Mouse (Mus musculus) gonadal fat pad, adult 2 months (tissue): ENCODE results near the gene Nr6a1. TPM values are rescaled to one million over a fixed set of nuclear protein-coding genes. Genes with fewer than 3 reads are reported as not detected.

Experiments used
- DNase-seq: peaks from one replicate; pipeline ENCODE4 v3.0.0-alpha.2; 2012; ENCODE audit warnings: low read depth
- polyA plus RNA-seq: library from polyadenylated mRNA; depleted of rRNA; stranded (reverse); fragments of >200 nt; gene quantifications from 2 replicates; pipeline ENCODE4 v1.2.3, GENCODE M21; 2012

Gene Nr6a1
- polyA plus RNA-seq, 1 experiment = 6.8 TPM

DNA sequence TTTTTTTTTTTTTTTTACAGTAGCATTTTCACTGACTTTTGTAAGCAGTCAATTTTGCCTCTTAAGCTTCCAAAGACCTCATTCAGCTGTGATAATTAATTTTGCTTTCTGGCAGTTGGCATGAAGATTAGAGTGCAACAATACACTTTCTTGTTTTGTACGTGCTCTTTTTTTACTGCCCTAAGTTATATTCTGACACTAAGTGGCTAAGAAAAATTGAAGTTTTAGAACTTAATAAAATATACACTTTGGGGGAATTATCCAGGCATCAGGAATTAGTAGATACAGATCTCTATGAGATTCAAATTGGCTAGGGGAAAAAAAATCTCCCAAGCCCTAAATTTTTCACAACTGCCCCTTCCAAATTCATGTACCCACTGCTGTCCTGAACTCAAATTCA is 144.8 kb downstream of the Nr6a1 start:
- DNase-seq = no peak

DNA sequence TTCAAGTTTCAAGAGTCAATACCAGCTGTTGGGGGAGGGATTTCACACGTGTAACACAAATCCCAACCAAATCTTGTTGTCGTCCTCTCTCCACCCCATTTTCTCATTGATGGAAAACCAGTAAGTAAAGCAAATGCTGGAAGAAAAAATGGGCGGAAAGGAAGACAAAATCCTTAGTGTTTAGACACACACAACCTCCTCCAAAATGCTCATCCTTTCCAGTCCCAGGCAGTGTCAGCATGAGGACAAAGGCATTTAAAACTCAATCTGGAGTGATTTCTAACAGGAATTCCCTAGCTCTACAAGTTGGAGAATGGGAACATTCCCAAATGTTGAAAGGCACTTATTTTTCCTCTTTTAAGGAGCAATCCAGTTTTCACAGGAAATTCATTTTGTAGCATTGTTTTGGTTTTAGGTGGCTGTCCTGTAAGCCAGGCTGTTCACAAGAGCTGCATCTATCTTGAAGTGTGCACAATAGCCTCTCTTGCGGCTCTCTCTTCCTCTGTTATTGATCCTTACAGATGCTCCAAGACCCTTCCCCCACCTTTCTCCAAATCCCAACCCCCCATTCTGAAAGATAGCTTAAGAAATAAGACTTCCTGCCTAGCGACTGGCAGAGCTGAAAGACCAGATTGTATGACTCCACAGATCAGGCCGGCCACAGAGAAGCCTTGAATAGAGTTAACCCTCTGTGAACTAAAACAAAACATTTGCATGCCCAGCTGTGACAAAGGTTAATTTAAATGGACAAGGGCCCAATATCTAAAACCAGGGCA is 145.4 kb downstream of the Nr6a1 start:
- DNase-seq = no peak

DNA sequence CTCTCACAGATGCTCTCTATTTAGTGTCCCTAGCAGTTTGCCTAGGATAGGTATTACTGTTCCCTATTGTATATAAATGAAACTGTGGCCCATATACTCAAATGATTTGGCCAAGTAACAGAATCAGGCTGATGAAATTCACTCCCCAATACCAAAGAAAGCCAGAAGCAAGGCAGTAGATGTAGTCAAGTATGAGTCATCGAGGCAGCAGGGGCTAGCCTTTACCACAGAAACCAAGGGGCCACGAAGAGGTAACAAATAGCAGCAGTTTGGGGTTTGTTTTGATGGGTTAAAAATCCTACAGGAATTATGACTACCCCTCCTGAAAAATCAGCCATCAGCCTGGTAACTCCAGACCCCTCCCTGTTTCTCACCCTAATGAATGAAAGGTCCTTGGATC is 147.5 kb downstream of the Nr6a1 start:
- no peak for DNase-seq

- no peak for DNase-seq
Measured at GRCm38 (mm10) chr2:38777326-38777725, 150.2 kb downstream of the Nr6a1 start.

DNA sequence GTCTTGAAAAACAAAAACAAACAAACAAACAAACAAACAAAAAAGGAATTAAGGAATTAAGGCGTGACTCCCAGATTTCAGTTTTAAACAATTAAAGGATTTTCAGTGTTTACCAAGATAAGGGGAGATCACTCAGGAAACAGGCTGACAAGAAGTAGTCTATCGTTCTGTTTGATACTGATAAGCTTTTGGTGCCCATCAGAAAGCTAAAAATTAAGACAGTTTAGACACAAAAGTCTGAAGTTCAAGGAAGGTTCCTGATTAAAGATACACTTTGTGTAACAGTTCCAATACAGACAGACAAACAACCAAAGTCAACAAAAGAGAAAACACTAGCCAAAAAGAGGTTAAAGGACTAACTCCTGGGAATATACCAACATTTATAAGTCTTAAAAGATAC is 152.6 kb downstream of the Nr6a1 start:
- DNase-seq = no peak

DNA sequence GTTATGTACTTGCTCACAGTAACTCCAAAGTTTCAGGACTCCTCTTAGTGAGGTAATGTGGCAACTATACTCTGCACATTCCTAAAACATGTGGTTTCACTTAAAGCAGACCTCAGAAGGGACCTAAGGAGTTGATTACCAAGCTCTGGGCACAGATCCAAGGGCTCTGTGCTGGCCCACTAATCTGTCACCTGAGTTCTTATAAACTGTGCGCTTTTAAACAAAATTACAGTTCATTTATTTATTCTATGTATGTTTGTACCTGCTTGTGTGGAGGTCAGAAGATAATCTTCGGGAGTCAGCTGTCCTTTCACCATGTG is 156.1 kb downstream of the Nr6a1 start:
- no peak for DNase-seq

GRCm38 (mm10) chr2:38770772-38771477 is 156.6 kb downstream of the Nr6a1 start:
- no peak for DNase-seq

GRCm38 (mm10) chr2:38767177-38767931 is 160.1 kb downstream of the Nr6a1 start:
- DNase-seq = peak; percentile 79

DNA sequence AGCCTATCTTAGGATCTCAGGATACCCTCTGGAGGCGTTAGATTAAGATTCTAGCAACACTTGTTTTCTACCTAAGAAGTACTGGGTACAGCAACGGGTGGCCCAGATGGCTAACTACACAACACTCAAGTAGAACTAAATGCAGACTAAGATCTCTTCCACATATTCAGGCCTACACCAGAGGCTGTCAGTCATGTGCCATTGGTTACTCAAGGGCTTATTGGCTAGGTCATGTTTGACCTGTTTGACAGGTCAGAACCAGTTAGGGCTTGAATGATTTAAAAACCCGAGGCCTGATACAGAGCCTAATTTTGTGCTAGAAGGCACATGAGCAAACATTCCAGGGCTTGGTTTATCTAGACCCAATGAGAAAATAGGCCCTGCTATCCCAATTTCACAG is 187.6 kb downstream of the Nr6a1 start:
- DNase-seq = peak; percentile 86

- DNase-seq = no peak
Measured at GRCm38 (mm10) chr2:38739410-38739809, 188.1 kb downstream of the Nr6a1 start.

DNA sequence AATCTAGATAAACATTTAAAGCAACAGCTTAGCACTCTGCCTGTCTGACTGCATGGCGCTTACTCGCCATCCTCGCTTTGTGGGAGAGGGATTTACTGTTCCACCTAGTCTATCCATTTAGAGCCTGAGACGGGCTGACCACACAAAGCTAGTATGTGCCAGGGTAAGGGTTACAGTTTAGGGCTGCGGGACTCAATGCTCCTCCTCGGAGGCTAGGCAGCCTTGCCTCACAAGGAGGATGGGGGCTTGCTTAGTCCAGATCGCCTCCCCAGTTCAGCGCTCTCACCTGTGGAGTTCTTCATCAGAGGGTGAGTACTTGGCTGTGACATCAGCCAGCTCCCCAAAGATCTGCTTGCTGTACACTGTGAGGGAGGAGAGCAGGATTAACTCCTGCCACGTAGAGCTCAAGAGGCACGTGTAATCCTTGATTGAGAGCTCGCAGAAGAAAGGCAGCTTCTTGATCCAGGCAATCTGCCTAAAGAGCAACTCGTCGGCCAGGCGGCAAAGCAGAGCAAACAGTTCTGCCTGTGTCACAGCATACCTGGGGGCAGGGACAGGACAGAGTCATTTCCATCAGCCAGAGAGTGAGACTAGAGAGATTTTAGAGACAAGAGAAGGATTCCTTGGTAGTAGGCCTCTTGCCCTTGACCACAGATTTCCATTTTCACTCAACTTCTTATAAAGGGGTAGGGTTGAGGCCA is 188.7 kb downstream of the Nr6a1 start:
- DNase-seq = no peak

GRCm38 (mm10) chr2:38735740-38736139 is 191.7 kb downstream of the Nr6a1 start:
- no peak for DNase-seq

- DNase-seq = no peak
Measured at GRCm38 (mm10) chr2:38734721-38735120, 192.8 kb downstream of the Nr6a1 start.

DNA sequence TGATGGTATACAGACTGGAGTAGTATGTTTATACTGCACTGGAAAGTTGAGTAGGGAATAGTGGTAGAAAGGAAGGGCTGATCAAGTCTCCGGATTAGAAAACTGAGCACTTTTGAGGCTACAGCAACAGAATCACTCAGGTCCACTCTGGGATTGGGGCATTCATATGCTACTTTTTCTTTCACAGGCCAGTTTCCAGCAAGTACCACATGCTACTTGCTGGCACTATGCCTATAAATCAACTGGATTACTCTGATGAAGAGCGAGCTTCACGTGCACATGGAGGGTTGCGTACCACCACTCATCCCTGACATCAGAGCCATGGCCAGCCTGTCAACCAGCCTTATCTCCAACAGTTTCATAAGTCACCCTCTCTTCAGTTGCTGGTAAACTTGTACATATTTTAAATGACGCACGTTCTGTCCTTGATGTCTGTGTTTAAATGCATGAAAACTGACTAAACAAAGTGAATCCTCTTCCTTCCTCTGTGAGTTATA is 197.1 kb downstream of the Nr6a1 start:
- no peak for DNase-seq

GRCm38 (mm10) chr2:38725427-38725826 is 202.1 kb downstream of the Nr6a1 start:
- no peak for DNase-seq

DNA sequence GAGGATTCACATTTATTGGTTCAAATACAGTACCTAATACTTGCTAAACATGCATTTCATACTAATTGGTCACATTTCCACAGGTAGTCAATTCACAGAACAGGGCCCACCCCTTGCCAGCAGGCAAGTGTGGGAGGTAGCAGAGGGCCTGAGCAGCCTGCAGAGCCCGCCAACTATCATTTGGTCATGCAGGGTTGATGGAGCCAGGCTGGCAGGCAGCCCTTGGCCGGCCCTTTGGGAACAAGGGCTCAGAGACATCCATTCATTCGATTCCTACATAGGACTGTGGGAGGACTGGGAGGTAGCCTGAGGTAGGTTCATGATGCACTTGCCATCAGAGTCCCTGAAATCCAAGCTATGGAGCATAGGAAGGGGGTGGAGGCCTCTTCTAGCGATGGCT is 204.1 kb downstream of the Nr6a1 start:
- DNase-seq = no peak

- DNase-seq = no peak
Measured at GRCm38 (mm10) chr2:38722076-38722475, 205.4 kb downstream of the Nr6a1 start.

- no peak for DNase-seq
Measured at GRCm38 (mm10) chr2:38720661-38721060, 206.8 kb downstream of the Nr6a1 start.

DNA sequence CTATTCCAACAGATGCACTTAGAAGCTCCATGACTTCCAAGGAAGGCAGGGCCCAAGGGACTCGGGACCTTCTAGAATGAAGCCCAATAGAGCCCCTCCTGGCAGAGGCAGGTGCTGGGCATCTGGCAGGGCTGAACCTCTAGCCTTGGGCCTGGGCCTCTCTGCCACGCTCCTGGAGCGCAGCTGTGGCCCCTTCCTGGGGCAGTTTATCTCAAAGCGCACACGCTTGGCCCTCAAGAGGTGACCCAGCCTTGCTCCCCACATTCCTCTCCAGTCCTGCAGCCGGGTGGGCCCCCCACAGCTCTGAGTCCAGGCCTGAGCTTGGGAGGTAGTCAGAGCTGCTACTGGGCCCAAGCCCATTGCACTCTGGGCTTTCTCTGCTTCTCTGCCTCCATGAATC is 208.1 kb downstream of the Nr6a1 start:
- no peak for DNase-seq

DNA sequence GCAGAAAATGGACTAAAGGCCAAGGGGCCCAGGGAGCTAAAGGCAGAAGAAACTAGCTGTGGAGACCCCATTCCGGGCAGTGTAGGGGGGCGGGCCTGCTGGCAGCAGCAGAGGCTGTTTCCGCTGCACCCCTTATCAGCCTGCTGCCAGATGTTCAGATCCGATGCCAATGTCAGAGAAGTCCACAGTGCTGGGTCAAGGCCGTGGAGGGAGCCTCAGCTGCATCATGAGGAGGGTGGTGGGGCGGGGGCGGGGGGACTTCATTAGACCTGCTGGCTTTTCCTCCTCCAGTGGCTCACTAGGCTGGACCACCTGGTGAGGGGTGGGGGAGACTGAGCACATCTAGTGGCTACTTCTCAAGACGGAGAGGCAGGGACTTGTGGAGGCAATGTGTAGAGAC is 208.8 kb downstream of the Nr6a1 start:
- DNase-seq = no peak

GRCm38 (mm10) chr2:38717436-38717835 is 210.1 kb downstream of the Nr6a1 start:
- no peak for DNase-seq

- no peak for DNase-seq
Measured at GRCm38 (mm10) chr2:38714324-38714723, 213.2 kb downstream of the Nr6a1 start, which contains the start of gene Nr5a1. Gene Nr5a1, minus strand, starts transcription at chr2:38714542.
